Mouse (Mus musculus): ENCODE results near the gene Elmsan1.

Elmsan1 gene

GRCm38 (mm10) chr12:84215758-84216440 is 2.8 kb downstream of the Elmsan1 start:
- peak in 1 of 2 experiments; percentile 10 for DNase-seq

- peak in 1 of 2 experiments; percentile 51 for DNase-seq
These were observed 4.0 kb downstream of the Elmsan1 start for GRCm38 (mm10) chr12:84214495-84215175.

DNA sequence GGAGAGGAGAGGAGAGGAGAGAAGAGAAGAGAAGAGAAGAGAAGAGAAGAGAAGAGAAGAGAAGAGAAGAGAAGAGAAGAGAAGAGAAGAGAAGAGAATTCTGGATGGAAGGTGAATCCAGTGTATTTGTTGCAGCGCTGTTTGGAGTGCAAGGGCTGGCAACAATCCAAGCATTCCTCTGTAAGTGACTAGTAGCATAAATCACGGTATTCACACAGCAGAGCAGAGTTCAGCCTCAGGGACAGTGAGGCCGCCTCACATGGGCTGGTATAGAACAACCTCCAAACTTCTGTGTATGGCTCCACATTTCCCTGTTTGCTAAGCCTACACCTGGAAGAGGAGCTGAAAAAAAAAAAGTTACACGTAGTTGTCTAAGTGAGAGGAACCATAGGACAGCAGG is 6.4 kb downstream of the Elmsan1 start:
- peak; percentile 81 to 86 for DNase-seq

GRCm38 (mm10) chr12:84211021-84211538 is 7.6 kb downstream of the Elmsan1 start:
- DNase-seq, result no peak

DNA sequence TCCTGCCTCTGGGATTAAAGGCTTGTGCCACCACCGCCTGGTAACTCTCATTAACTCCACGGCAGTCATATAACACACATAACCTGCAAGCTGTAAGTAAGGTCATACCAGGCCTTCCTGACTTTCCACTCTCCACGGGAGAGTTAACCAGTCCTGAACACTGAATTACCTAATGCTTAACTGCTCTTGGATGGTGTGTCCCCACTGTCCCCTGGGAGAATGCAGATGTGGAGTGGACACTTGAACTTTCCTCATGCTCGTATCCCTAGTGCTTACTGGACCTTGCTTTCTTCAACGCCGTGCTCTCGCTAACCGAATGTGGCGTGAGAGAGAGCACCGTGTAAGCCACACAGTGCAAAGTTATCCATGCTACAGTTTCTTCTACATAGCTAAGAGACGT is 8.4 kb downstream of the Elmsan1 start:
- DNase-seq, result peak; percentile 33 to 50

DNA sequence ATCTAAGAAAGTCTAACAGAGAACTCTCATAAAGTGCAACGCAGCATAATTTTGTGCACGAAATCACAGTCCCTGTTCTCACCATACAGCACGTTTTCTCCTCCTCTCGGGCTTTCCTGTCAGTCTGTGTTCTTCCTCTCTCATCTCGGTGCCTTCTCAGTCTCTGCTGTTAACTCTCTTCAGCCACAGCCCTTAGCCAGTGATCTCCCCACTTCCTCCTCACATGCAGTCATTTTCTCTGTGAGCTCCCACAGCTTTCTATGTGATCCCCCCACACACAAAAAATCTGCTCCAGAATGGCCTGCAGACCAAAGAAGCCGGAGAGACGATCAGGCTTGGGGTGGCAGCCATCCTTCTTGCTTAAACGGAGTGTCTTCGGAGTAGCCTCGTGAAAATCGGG is 9.6 kb downstream of the Elmsan1 start:
- no peak for DNase-seq

- peak in 1 of 2 experiments; percentile 67 for DNase-seq
These were observed 11.4 kb downstream of the Elmsan1 start for GRCm38 (mm10) chr12:84207209-84207817.

DNA sequence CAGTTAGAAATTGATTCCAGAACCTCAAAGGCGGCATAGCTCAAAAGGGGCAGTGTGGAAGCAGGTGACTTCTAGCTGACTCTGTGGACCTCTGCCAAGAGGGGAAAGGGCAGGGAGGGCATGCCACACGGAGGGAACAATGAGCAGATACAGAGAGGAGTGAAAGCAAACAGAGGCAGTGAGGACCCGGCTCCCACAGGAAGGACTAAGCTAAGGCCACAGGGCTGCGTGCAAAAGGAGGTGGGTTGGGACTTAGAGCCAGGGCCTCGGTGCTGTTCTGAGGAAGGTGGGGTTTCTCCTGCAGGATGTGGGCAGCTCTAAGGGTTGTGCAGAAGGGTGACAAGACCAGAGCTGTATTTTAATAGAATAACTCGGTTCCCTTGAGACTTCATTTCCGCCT is 12.2 kb downstream of the Elmsan1 start:
- peak; percentile 80 to 82 for DNase-seq

GRCm38 (mm10) chr12:84205659-84206185 is 13.0 kb downstream of the Elmsan1 start:
- no peak for DNase-seq

- no peak for DNase-seq
These were observed 14.0 kb downstream of the Elmsan1 start for GRCm38 (mm10) chr12:84204662-84205061.

- no peak for DNase-seq
These were observed 14.9 kb downstream of the Elmsan1 start for GRCm38 (mm10) chr12:84203778-84204216.

GRCm38 (mm10) chr12:84203170-84203777 is 15.4 kb downstream of the Elmsan1 start:
- DNase-seq, result no peak

DNA sequence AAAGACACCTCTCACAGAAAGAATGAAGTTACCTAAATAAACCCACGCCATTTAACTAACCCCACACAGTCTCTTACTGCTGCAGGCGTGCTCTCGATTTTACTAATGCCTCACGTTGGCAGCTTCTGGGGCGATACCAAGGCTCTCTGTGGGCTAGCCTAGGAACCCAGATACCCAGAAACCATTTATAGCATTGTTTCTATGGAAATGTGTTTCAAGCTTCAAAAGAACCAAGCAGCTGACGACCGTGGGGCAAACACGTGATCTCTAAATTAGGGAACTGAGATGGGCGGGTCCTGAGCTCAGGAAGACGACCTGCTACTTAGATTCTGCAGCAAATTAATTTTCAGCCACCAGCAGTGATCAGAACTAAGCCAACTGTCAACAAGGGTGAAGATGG is 16.1 kb downstream of the Elmsan1 start:
- no peak for DNase-seq

DNA sequence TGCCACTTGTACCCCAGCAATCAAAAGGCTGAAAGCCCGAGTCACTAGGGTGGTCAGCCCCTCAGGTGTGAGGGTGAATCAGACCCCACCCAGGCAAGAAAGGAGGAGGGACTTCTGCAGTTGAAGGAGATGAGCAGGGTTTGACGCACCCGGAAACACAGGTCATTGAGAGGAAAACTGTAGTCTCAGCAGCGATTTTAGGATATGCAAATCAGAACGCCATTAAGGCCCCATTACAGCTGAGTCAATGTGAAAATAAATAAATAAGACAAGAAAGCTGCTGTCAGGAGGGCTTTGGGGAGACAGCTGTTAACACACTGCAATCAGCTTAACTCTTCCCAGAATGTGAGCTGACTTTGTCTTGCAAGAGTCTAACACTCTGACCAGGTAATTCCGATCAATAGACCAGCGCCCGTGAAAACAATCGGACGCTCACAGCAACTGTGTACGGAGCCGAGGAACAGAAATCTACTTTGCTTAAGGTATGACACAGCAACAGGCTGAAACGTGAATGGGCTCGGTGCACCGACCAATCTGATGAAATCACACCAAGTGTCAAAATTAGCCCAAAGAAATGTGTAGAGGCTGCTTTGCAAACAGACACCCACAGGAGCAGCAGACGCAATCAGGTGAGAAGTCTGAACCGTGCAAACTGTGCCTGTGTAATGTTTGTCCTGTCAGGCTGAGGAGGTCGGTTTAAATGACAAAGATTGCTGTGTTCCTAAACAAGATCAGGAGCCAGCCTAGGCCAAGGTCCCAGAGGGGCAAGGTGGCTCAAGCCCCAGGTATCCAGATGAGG is 16.8 kb downstream of the Elmsan1 start:
- no peak for DNase-seq

GRCm38 (mm10) chr12:84201222-84201621 is 17.5 kb downstream of the Elmsan1 start:
- DNase-seq, result no peak

DNA sequence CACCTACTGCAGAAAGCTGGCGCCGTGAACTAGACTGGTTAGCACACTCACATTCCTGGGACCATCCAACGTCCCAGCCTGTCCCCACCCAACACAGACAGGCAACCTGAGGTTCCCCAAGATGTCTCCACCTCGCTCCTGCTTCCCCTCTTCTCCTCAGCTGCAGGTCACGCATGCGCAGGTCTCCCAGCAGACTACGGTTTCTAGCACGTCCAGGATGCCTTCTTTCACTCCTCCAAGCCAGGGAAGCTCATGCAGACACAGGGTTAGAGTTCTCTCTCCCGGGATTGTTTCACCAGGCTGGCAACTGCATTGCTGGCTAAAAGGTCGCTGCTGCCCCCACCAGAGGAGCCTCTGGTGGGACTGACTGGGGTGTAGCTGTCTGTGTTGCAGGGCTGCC is 19.8 kb downstream of the Elmsan1 start:
- no peak for DNase-seq

GRCm38 (mm10) chr12:84198076-84198679 is 20.5 kb downstream of the Elmsan1 start:
- DNase-seq, result no peak

- no peak for DNase-seq
These were observed 23.5 kb downstream of the Elmsan1 start for GRCm38 (mm10) chr12:84195195-84195594.

- no peak for DNase-seq
These were observed 24.1 kb downstream of the Elmsan1 start for GRCm38 (mm10) chr12:84194400-84195109.

DNA sequence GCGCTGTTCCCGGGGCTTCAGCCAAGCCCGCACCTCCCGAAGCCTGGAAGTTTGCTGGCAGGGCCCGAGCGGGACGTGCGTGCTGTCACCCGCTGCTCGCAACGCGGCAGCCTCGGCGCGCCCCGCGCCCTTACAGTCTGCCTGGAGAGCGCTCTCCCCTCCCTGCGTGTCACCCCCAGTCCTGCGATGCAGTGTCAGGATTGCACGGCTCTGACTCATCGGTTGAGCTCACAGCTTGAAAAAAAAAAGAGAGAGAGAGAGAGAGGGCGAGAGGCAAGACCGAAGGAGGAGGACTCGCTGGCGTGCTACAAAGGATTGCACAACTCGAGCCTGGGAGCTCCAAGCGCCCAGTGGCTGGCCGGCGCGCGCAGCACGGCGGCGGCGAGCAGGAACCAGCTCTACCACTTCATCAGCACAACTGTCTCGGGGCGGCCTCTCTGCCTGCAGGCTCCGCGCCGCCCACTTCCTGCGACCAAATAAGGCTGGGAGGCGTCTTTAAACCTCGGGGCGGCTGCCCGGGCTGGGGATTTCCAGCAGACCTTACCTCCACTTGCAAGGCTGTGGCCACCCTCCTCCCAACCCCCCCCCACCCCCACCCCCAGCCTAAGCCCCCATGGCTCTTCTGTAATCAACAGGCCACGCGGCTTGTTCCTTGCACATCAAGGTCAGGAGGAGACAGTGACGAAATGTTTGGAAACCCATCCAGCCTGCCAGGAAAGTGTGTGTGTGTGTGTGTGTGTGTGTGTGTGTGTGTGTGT is 24.9 kb downstream of the Elmsan1 start:
- peak; percentile 96 to 97 for DNase-seq

Measured in kidney, postnatal 36 days (tissue).